Mouse (Mus musculus) kidney, adult 8-10 months (tissue): ENCODE results near the gene Ccser1.

Experiments
- DNase-seq, 2 experiments: peaks; one replicate each; pipeline ENCODE4 v3.0.0; 2022

The Ccser1 gene

GRCm38 (mm10) chr6:61179949-61180755, at the start of gene Ccser1:
Ccser1 (plus strand) TSS chr6:61180324.
- peak; percentile 41 to 52 for DNase-seq

- no peak for DNase-seq
Observed at GRCm38 (mm10) chr6:61136436-61136835, 43.7 kb upstream of the Ccser1 start.

GRCm38 (mm10) chr6:61143031-61143430, 37.1 kb upstream of the Ccser1 start:
- no peak for DNase-seq

GRCm38 (mm10) chr6:61152924-61153323, 27.2 kb upstream of the Ccser1 start:
- no peak for DNase-seq

- no peak for DNase-seq
Observed at GRCm38 (mm10) chr6:61154654-61155053, 25.5 kb upstream of the Ccser1 start.

GRCm38 (mm10) chr6:61155059-61155629, 25.0 kb upstream of the Ccser1 start:
- DNase-seq: no peak

GRCm38 (mm10) chr6:61155718-61156117, 24.4 kb upstream of the Ccser1 start:
- no peak for DNase-seq

GRCm38 (mm10) chr6:61162117-61162516, 18.0 kb upstream of the Ccser1 start:
- no peak for DNase-seq

GRCm38 (mm10) chr6:61166891-61167290, 13.2 kb upstream of the Ccser1 start:
- DNase-seq: no peak

- no peak for DNase-seq
Observed at GRCm38 (mm10) chr6:61176126-61176525, 4.0 kb upstream of the Ccser1 start.

GRCm38 (mm10) chr6:61177476-61177875, 2.6 kb upstream of the Ccser1 start:
- DNase-seq: no peak

- no peak for DNase-seq
Observed at GRCm38 (mm10) chr6:61179641-61179948, 529 bp upstream of the Ccser1 start.

- peak; percentile 11 to 14 for DNase-seq
Observed at GRCm38 (mm10) chr6:61180756-61181191, 650 bp downstream of the Ccser1 start.

GRCm38 (mm10) chr6:61189029-61189428, 8.9 kb downstream of the Ccser1 start:
- DNase-seq: no peak

GRCm38 (mm10) chr6:61191597-61192386, 11.7 kb downstream of the Ccser1 start:
- DNase-seq: no peak

GRCm38 (mm10) chr6:61203344-61203743, 23.2 kb downstream of the Ccser1 start:
- DNase-seq: peak in 1 of 2 experiments; percentile 23

- no peak for DNase-seq
Observed at GRCm38 (mm10) chr6:61206042-61206441, 25.9 kb downstream of the Ccser1 start.

GRCm38 (mm10) chr6:61206619-61207018, 26.5 kb downstream of the Ccser1 start:
- no peak for DNase-seq

- no peak for DNase-seq
Observed at GRCm38 (mm10) chr6:61210061-61210737, 30.1 kb downstream of the Ccser1 start.

GRCm38 (mm10) chr6:61215705-61216104, 35.6 kb downstream of the Ccser1 start:
- no peak for DNase-seq

- DNase-seq: no peak
Observed at GRCm38 (mm10) chr6:61216514-61216913, 36.4 kb downstream of the Ccser1 start.

GRCm38 (mm10) chr6:61217717-61218116, 37.6 kb downstream of the Ccser1 start:
- no peak for DNase-seq

- no peak for DNase-seq
Observed at GRCm38 (mm10) chr6:61223563-61223962, 43.4 kb downstream of the Ccser1 start.
